Mouse (Mus musculus): ENCODE measurements at regions not wholly inside any gene's neighbourhood (a gene's known extent, or its start where the extent isn't known, plus 50 kb on each side); places are given as distances from the start of the nearest gene placed in this dataset.
A peak's percentile ranks its signal among the peaks of the same experiment; 100 is the strongest.

DNA sequence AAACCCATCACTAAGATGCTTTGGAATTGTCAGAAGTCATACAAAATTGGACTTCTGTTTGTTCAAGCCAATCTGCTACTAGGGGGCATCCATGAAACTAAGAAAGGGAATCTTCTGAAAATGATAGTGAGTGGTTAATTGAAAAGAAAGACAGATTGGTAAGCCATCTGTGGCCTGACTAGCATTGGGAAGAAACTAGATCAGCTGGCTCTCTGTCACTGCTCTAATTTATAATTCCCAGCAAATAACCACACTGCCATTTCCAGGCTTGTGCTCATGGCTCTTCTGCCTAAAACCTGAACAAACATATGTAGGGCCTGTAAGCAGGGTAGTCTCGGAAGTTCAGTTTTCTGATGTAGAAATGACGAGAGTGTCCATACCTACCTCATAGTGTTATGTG is 569.8 kb downstream of the Pcdh19 start:
- DNase-seq (ENCODE audit: low read depth, low spot score), result no peak

DNA sequence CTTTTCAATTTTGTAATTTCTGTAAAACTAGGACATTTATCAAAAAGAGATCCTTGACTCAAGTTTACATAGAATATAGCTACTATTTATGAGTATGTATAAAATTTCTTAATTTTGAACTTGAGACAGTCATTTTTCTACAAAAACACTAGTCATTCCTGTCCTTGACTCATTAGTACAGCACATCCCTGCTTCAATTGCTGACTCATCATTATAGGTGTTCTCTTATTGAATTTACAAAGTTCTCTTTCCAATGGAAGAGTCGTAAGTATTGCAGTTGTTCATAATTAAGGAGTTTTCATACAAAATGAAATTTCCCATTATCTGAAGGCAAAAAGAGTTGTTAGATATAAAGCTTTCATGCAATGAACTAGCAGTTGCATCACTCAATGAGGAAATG is 578.6 kb downstream of the Pcdh19 start:
- DNase-seq (ENCODE audit: low read depth, low spot score), result no peak

DNA sequence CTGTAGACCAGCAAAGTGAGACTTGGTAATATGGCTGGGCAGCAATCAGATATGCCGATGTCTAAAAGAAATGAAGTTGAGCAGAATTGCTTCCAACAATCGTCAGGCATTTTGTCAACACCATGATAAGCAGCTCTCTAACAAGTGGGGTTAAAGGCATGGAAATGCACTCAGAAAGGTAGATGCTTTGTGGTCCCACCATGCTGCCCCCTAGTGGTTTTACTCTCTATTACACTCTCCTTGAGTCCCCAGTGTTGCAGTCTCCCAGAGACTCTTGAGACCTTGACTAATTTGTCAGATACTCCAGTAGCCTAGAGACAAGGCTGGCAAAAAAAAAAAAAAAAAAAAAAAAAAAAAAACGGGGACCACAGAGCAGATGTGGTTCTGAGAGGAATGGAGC is 595.8 kb downstream of the Pcdh19 start:
- DNase-seq (ENCODE audit: low read depth, low spot score), result no peak

DNA sequence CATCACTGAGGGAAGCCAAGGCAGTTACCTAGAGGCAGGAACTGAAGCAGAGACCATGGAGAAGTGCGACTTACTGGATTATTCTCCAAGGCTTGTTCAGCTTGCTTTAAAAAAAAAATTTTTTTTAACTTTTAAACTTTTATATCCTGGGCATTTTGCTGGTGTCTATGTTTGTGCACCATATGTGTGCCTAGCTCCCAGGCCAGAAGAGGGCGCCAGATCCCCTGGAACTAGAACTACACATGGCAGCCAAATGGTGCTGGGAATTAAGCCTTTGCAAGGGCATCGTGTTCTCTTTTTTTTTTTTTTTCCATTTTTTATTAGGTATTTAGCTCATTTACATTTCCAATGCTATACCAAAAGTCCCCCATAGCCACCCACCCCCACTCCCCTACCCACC is 624.7 kb downstream of the Pcdh19 start:
- DNase-seq (ENCODE audit: low read depth, low spot score), result peak; percentile 0
